Mouse (Mus musculus): ENCODE measurements around the gene Mcemp1.

Mcemp1 gene

GRCm38 (mm10) chr8:3671980-3672491, 6.5 kb downstream of the Mcemp1 start, which contains the start of gene Fcor:
Gene Fcor, minus strand, starts transcription at chr8:3672362.
- peak; percentile 70 for ATAC-seq (ENCODE audit: low TSS enrichment)

- ATAC-seq (ENCODE audit: low TSS enrichment), result no peak
These were observed 9.1 kb downstream of the Mcemp1 start for GRCm38 (mm10) chr8:3674671-3675070.

GRCm38 (mm10) chr8:3676131-3676992, 10.8 kb downstream of the Mcemp1 start, which contains the start of gene Trappc5:
Gene Trappc5, plus strand, starts transcription at chr8:3676299.
- peak; percentile 83 for ATAC-seq (ENCODE audit: low TSS enrichment)

GRCm38 (mm10) chr8:3676993-3677579, 11.5 kb downstream of the Mcemp1 start:
- ATAC-seq (ENCODE audit: low TSS enrichment), result no peak

- no peak for ATAC-seq (ENCODE audit: low TSS enrichment)
These were observed 13.3 kb downstream of the Mcemp1 start for GRCm38 (mm10) chr8:3678831-3679230.

GRCm38 (mm10) chr8:3679236-3679635, 13.7 kb downstream of the Mcemp1 start:
- ATAC-seq (ENCODE audit: low TSS enrichment), result no peak

GRCm38 (mm10) chr8:3679656-3680055, 14.1 kb downstream of the Mcemp1 start:
- no peak for ATAC-seq (ENCODE audit: low TSS enrichment)

- ATAC-seq (ENCODE audit: low TSS enrichment), result no peak
These were observed 16.9 kb downstream of the Mcemp1 start for GRCm38 (mm10) chr8:3682435-3682834.

GRCm38 (mm10) chr8:3683408-3684176, 18.0 kb downstream of the Mcemp1 start:
- ATAC-seq (ENCODE audit: low TSS enrichment), result no peak

GRCm38 (mm10) chr8:3684530-3684929, 19.0 kb downstream of the Mcemp1 start:
- ATAC-seq (ENCODE audit: low TSS enrichment), result no peak

GRCm38 (mm10) chr8:3685422-3685821, 19.9 kb downstream of the Mcemp1 start:
- no peak for ATAC-seq (ENCODE audit: low TSS enrichment)

GRCm38 (mm10) chr8:3687537-3687936, 22.0 kb downstream of the Mcemp1 start:
- ATAC-seq (ENCODE audit: low TSS enrichment), result no peak

GRCm38 (mm10) chr8:3690774-3691173, 25.2 kb downstream of the Mcemp1 start:
- no peak for ATAC-seq (ENCODE audit: low TSS enrichment)

GRCm38 (mm10) chr8:3694121-3694520, 28.6 kb downstream of the Mcemp1 start, which contains the start of gene Fcer2a:
Gene Fcer2a, minus strand, starts transcription at chr8:3694175.
- no peak for ATAC-seq (ENCODE audit: low TSS enrichment)

- no peak for ATAC-seq (ENCODE audit: low TSS enrichment)
These were observed 35.9 kb downstream of the Mcemp1 start for GRCm38 (mm10) chr8:3701491-3701890.

GRCm38 (mm10) chr8:3705711-3706110, 40.2 kb downstream of the Mcemp1 start:
- ATAC-seq (ENCODE audit: low TSS enrichment), result no peak; the same call in 1 of the 2 replicates

GRCm38 (mm10) chr8:3707611-3708010, 42.1 kb downstream of the Mcemp1 start:
- no peak for ATAC-seq (ENCODE audit: low TSS enrichment)

- no peak for ATAC-seq (ENCODE audit: low TSS enrichment)
These were observed 44.8 kb downstream of the Mcemp1 start for GRCm38 (mm10) chr8:3710312-3710711.

GRCm38 (mm10) chr8:3711646-3712045, 46.1 kb downstream of the Mcemp1 start:
- no peak for ATAC-seq (ENCODE audit: low TSS enrichment)

GRCm38 (mm10) chr8:3717321-3717954, 51.9 kb downstream of the Mcemp1 start:
- ATAC-seq (ENCODE audit: low TSS enrichment), result no peak

- peak; percentile 91 for ATAC-seq (ENCODE audit: low TSS enrichment)
These were observed 53.0 kb downstream of the Mcemp1 start for GRCm38 (mm10) chr8:3718559-3718958.
